Mouse (Mus musculus): Measurements from ENCODE around the gene Sertad2.

DNA sequence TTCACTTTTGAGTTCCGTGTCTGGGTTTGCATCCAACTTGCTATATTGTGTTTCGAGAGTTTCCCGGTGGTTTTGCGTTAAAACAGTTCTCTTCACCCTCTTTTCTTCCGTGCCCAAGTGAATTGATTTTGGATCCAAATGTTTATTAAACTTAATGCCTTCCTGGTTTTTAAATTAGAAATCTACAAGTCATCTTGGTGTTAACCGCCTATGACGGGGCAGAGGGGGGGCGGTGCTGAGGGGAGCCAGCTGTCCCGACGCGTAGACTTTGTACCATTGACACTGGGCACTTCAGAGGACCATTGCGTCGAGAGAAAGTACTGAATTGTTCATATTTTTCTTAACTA is 89.5 kb downstream of the Sertad2 start:
- TF ChIP-seq POLR2AphosphoS5 (IDR thresholded peaks at IDR 0.05; ENCODE audit: insufficient replicate concordance, low read depth, low read length) (no peak), CTCF (IDR thresholded peaks at IDR 0.05; ENCODE audit: low read depth, low read length) (no peak), TAL1 (conservative IDR thresholded peaks at IDR 0.05; ENCODE audit: low read depth, low read length) (no peak), GATA1 (IDR thresholded peaks at IDR 0.05; ENCODE audit: borderline replicate concordance, low read length) (no peak)
